Mouse (Mus musculus) lung, adult 2 months (tissue): ENCODE data around the gene Cdk4. TPM values are rescaled to one million over a fixed set of nuclear protein-coding genes. Genes with fewer than 3 reads are reported as not detected.
A peak's percentile ranks its signal among the peaks of the same experiment; 100 is the strongest.
"Not testable (repeated sequence)": the region's sequence is repeated elsewhere in the genome, so short reads cannot be mapped to it uniquely, and the experiment has no call there.

Experiments
- DNase-seq: peaks from one replicate; pipeline ENCODE4 v3.0.0; 2022
- H3K4me1 ChIP-seq: fragments of 200-500 bp; 2 replicates; pipeline ENCODE4 v1.6.1; 2011; ENCODE audit warnings: low read length; ENCODE audit not compliant: control insufficient read depth, insufficient read depth
- H3K4me3 ChIP-seq: fragments of 200-500 bp; replicated peaks from 2 replicates; pipeline ENCODE3; 2011; ENCODE audit warnings: low read depth, mild to moderate bottlenecking, control low read depth, low read length; ENCODE audit errors: extremely low read depth
- CTCF ChIP-seq: fragments of 200-500 bp; IDR thresholded peaks from 2 replicates; pipeline ENCODE4 v1.5.1; 2011; ENCODE audit warnings: mild to moderate bottlenecking, low read length, control low read depth; ENCODE audit not compliant: insufficient read depth
- POLR2A ChIP-seq: fragments of 200-500 bp; IDR thresholded peaks from 2 replicates; pipeline ENCODE4 v1.6.1; 2011; ENCODE audit warnings: low read depth, mild to moderate bottlenecking, control low read depth, low read length, borderline replicate concordance; ENCODE audit errors: extremely low read depth
- WGBS: fragments of 180-500 bp; shearing (Covaris S2); methylation state at CpG from one replicate; pipeline ENCODE4 v1.1.7; 2018; 5-methylcytosine and 5-hydroxymethylcytosine counted together
- polyA plus RNA-seq: library from polyadenylated mRNA; depleted of rRNA; stranded (reverse); fragments of >200 nt; gene quantifications from 2 replicates; pipeline ENCODE4 v1.2.3, GENCODE M21; 2012

Gene Cdk4
- polyA plus RNA-seq, 1 experiment = 182 TPM

GRCm38 (mm10) chr10:127062503-127062902 lies 831 bp upstream of the Cdk4 start:
- Histone ChIP-seq H3K4me3 (no peak overlapping the region), H3K4me1 (peaks cover 9% of the 10 kb centered on the region; the same call in 1 of the 2 replicates)
- no peak for DNase-seq
- WGBS = 57% methylated on average over 5 of the region's 5 CpGs
- TF ChIP-seq CTCF = no peak
- TF ChIP-seq POLR2A = no peak

DNA sequence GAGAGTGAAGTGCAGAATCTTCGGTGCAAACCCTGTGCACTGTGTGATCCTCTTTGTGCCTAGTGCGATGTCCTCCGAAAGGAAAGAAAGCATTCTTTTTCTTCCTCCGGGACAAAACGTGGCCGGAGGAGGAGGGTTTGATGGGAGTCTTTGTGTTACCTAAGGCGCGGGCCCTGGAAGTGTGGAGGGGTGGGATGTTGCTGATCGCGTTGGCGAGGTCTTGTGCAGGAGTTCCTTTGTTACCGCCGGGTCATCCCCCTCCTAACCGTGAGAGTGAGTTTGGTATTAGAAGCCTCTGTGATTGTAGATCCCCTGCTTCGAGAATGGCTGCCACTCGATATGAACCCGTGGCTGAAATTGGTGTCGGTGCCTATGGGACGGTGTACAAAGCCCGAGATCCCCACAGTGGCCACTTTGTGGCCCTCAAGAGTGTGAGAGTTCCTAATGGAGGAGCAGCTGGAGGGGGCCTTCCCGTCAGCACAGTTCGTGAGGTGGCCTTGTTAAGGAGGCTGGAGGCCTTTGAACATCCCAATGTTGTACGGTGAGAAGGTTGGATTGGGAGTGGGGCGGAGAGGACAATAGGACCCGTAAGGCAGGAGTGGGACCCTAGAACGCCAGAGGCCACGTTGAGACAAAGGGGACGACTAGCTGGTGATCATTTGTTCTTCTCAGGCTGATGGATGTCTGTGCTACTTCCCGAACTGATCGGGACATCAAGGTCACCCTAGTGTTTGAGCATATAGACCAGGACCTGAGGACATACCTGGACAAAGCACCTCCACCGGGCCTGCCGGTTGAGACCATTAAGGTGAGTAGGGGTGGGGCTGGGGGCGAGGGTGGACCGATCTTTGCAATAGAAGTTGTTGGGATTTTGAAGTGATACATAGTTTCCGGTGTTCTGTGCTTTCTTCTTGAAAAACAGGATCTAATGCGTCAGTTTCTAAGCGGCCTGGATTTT lies 858 bp downstream of the Cdk4 start:
- TF ChIP-seq CTCF (no peak), POLR2A (no peak)
- WGBS = 9% methylated on average over 37 of the region's 37 CpGs
- DNase-seq = peak; percentile 31
- H3K4me1 ChIP-seq = peaks cover 12% of the 10 kb centered on the region; the same call in 1 of the 2 replicates
- peak overlapping the region; percentile 84 for H3K4me3 ChIP-seq

DNA sequence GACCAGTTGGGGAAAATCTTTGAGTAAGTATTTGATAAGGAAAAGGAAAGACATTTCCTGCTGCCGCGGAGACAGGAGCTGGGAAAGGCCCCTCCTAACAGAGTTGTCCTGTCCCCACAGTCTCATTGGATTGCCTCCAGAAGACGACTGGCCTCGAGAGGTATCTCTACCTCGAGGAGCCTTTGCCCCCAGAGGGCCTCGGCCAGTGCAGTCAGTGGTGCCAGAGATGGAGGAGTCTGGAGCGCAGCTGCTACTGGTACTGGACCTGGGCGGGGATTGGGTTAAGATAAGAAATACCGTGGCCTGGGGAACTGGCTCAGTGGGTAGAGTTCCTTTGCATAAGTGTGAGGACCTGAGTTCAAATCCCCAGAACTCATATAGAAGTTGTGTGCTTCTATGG lies 2.6 kb downstream of the Cdk4 start:
- no peak for TF ChIP-seq POLR2A
- no peak for TF ChIP-seq CTCF
- no peak overlapping the region for H3K4me3 ChIP-seq
- peaks cover 12% of the 10 kb centered on the region; the same call in 1 of the 2 replicates for H3K4me1 ChIP-seq
- DNase-seq = no peak
- WGBS = 63% methylated on average over 9 of the region's 9 CpGs

- H3K4me1 ChIP-seq = peaks cover 12% of the 10 kb centered on the region; the same call in 1 of the 2 replicates
- 91% methylated on average over 14 of the region's 14 CpGs for WGBS
- TF ChIP-seq POLR2A (no peak), CTCF (no peak)
- no peak overlapping the region for H3K4me3 ChIP-seq
- no peak for DNase-seq
These were observed 3.2 kb downstream of the Cdk4 start for GRCm38 (mm10) chr10:127066519-127067018.

DNA sequence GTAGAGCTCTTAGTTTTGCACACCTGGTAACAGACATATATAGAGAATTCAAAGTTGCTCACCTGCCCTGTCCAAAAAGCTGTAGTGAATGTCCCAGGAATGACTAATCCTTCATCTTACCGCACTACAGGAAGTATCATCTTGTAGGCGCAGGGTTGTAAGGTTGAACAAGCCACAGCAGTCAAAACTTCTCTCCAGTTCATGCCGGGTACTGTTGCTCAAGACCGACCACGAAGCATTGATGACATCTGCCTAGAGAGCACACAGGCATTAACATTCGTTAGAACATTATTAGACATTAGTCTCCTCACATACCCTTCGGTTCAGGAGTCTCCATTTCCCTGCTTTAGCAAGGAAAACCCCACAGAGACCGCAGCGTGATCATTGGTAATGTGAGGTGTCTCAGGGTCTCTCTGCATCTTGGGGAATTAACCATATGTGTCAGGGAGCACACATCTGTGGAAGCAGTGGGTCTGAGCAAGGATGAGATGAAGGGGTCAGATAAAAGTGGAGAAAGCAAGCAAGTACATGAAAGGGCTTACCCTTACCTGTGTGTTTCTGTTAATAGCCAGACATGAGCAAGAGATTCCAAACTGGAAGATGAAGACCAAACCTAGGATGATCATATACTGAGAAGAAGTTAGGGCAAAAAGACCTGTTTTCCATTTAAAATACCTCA lies 5.2 kb downstream of the Cdk4 start:
- no peak for DNase-seq
- H3K4me1 ChIP-seq = peaks cover 12% of the 10 kb centered on the region; the same call in 1 of the 2 replicates
- H3K4me3 ChIP-seq = no peak overlapping the region
- TF ChIP-seq POLR2A = no peak
- TF ChIP-seq CTCF = no peak
- WGBS = 59% methylated on average over 9 of the region's 9 CpGs

DNA sequence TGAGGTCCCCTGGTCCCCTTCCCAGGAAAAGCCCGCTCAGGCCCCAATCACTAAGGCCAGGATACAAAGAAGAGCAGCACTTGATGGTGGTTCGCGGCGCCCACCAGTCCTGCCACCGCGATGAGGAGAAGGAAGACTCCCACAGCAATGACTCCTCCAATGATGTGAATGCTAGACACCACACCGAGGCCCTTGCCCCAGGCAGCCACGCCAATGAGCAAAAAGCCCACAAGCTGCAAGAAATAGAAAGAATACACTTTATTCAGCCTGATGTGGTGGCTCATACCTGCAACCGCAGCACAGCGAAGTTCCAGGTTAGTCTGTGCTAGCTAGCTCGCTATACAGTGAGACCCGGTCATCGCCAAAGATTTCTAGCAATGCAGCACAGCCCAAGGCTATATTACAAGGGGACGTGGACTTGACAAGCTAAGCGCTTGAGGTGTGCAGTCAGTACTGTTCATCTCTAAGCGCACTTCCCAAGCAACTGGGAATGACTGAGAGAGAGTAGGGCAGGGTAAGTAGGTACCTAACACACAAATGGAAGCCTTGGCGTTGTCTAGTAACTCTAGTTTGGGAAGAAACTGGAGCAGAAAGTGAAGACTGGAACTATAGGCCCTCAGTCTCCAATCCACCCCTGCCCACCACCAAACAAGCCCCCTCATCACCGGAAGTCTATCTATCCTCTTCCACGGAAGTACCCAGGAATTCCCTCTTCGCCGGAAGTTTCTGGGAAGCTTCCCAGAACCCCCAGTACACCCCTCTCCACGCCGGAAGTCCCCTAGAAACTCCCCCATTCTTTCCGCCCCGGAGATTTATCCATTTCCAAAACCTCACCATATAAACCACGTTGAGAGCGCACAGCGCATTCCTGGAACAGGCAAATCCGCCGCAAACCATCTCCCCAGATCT lies 6.2 kb downstream of the Cdk4 start:
- no peak for TF ChIP-seq POLR2A
- no peak for TF ChIP-seq CTCF
- H3K4me3 ChIP-seq = peak overlapping the region; percentile 93
- 5% methylated on average over 30 of the region's 30 CpGs for WGBS
- H3K4me1 ChIP-seq = peaks cover 9% of the 10 kb centered on the region; the same call in 1 of the 2 replicates
- DNase-seq = no peak

- peak; percentile 76 for DNase-seq
- under 1% methylated on average over 36 of the region's 36 CpGs for WGBS
- H3K4me3 ChIP-seq = peak within 1 kb of the TSS; percentile 93
- peaks cover 6% of the 10 kb centered on the region; the same call in 1 of the 2 replicates for H3K4me1 ChIP-seq
- TF ChIP-seq POLR2A (peak; percentile 80; the same call in 1 of the 2 replicates), CTCF (no peak)
These were observed 7.1 kb downstream of the Cdk4 start, which contains the start of gene Tspan31 for GRCm38 (mm10) chr10:127070190-127071121. TSS of gene Tspan31 (minus strand) at chr10:127070264.

DNA sequence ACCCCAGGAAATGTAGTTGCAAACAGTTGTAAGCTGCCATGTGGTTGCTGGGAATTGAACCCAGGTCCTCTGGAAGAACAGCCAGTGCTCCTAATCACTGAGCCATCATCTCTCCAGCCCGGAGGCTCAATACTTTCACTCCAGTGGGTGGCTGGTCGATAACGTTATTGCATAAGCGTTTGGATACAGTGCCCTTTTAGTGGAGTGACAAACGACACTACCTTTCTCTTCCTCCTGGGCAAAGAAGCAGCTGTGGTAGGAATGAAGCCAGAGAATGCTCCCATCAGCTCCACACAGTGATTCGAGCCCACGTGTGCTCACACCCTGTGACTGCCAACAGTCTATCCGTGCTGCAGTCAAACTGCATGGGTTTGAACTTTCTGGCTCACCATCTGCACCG lies 7.9 kb downstream of the Cdk4 start:
- peaks cover 6% of the 10 kb centered on the region; the same call in 1 of the 2 replicates for H3K4me1 ChIP-seq
- no peak overlapping the region for H3K4me3 ChIP-seq
- no peak for DNase-seq
- WGBS = 66% methylated on average over 9 of the region's 9 CpGs
- no peak for TF ChIP-seq CTCF
- TF ChIP-seq POLR2A = no peak

DNA sequence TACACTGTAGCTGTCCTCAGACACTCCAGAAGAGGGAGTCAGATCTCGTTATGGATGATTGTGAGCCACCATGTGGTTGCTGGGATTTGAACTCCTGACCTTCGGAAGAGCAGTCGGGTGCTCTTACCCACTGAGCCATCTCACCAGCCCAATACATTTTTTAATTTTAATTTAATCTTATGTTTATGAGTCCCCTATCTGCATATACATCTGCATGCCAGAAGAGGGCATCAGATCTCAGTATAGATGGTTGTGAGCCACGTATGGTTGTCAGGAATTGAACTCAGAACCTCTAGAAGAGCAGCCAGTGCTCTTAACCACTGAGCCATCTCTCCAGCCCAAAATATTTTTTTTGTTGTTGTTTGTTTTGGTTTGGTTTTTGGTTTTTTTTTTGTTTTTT lies 8.9 kb downstream of the Cdk4 start:
- H3K4me3 ChIP-seq, H3K4me1 ChIP-seq, DNase-seq: not testable (repeated sequence)
- WGBS = 78% methylated on average over 4 of the region's 4 CpGs

- H3K4me3 ChIP-seq, H3K4me1 ChIP-seq, DNase-seq: not testable (repeated sequence)
- 69% methylated on average over 2 of the region's 2 CpGs for WGBS
These were observed 9.6 kb downstream of the Cdk4 start for GRCm38 (mm10) chr10:127072969-127073368.
